Mouse (Mus musculus) T-helper 17 cell (primary cell): ENCODE measurements at regions not wholly inside any gene's neighbourhood (a gene's known extent, or its start where the extent isn't known, plus 50 kb on each side); places are given as distances from the start of the nearest gene placed in this dataset.

Source experiments
- in situ Hi-C, 2 experiments: fragments of 300-600 bp; cut with MboI, MseI; formaldehyde crosslinking; loops; 1 replicate in 1 of 2; 2 replicates in 1 of 2; pipeline ENCODE4 v1.15.1; 2025; ENCODE audit warnings: high pct_unique_total_duplicates in 2 of 2

GRCm38 (mm10) chr10:27761402-27761801, 141.8 kb upstream of the Lama2 start:
- in situ Hi-C loops, result loop anchor here in 1 of 2 experiments (10.0 kb wide), 1 partner anchor 803 kb away; no protein-coding TSS in a partner anchor

- in situ Hi-C loops, result no loop called here
Measured at GRCm38 (mm10) chr10:27802368-27802767, 182.8 kb upstream of the Lama2 start.

GRCm38 (mm10) chr10:27809539-27809938, 190.0 kb upstream of the Lama2 start:
- in situ Hi-C loops, result no loop called here

GRCm38 (mm10) chr10:27825671-27826070, 206.1 kb upstream of the Lama2 start:
- in situ Hi-C loops, result loop anchor here in 1 of 2 experiments (10.0 kb wide), 1 partner anchor 171 kb away; no protein-coding TSS in a partner anchor

GRCm38 (mm10) chr10:27828346-27828745, 208.8 kb upstream of the Lama2 start:
- in situ Hi-C loops, result loop anchor here in 1 of 2 experiments (10.0 kb wide), 1 partner anchor 174 kb away; no protein-coding TSS in a partner anchor

GRCm38 (mm10) chr10:27838666-27839065, 219.1 kb upstream of the Lama2 start:
- in situ Hi-C loops, result no loop called here

GRCm38 (mm10) chr10:27841042-27841709, 221.6 kb upstream of the Lama2 start:
- in situ Hi-C loops, result no loop called here

- in situ Hi-C loops, result no loop called here
Measured at GRCm38 (mm10) chr10:27843010-27843409, 223.5 kb upstream of the Lama2 start.

- in situ Hi-C loops, result no loop called here
Measured at GRCm38 (mm10) chr10:27863625-27864024, 211.0 kb upstream of the Ptprk start.

- in situ Hi-C loops, result no loop called here
Measured at GRCm38 (mm10) chr10:27880867-27881266, 193.8 kb upstream of the Ptprk start.

GRCm38 (mm10) chr10:27891778-27892512, 182.7 kb upstream of the Ptprk start:
- in situ Hi-C loops, result no loop called here

- in situ Hi-C loops, result no loop called here
Measured at GRCm38 (mm10) chr10:27916406-27916805, 158.2 kb upstream of the Ptprk start.

GRCm38 (mm10) chr10:27927266-27927665, 147.4 kb upstream of the Ptprk start:
- in situ Hi-C loops, result no loop called here

GRCm38 (mm10) chr10:27942136-27942535, 132.5 kb upstream of the Ptprk start:
- in situ Hi-C loops, result no loop called here

GRCm38 (mm10) chr10:27949127-27949526, 125.5 kb upstream of the Ptprk start:
- in situ Hi-C loops, result no loop called here

- in situ Hi-C loops, result no loop called here
Measured at GRCm38 (mm10) chr10:27968202-27968601, 106.4 kb upstream of the Ptprk start.

- in situ Hi-C loops, result no loop called here
Measured at GRCm38 (mm10) chr10:27984047-27984446, 90.6 kb upstream of the Ptprk start.

GRCm38 (mm10) chr10:27985068-27985467, 89.6 kb upstream of the Ptprk start:
- in situ Hi-C loops, result no loop called here

GRCm38 (mm10) chr10:27987026-27987425, 87.6 kb upstream of the Ptprk start:
- in situ Hi-C loops, result no loop called here

- in situ Hi-C loops, result no loop called here
Measured at GRCm38 (mm10) chr10:27988066-27988465, 86.6 kb upstream of the Ptprk start.

GRCm38 (mm10) chr10:27990359-27991056, 84.1 kb upstream of the Ptprk start:
- in situ Hi-C loops, result no loop called here

- in situ Hi-C loops, result no loop called here
Measured at GRCm38 (mm10) chr10:27991057-27991365, 83.6 kb upstream of the Ptprk start.
